Mouse (Mus musculus) E14TG2a.4 (cell line): Measurements from ENCODE around the gene Gna15.

ENCODE experiments used
- H3K27me3 ChIP-seq: 2 replicates; pipeline ENCODE4 v1.6.1; 2014; ENCODE audit warnings: low read length, control low read depth; ENCODE audit not compliant: insufficient read depth
- H3K36me3 ChIP-seq: 2 replicates; pipeline ENCODE4 v1.6.1; 2014; ENCODE audit warnings: low read length, control low read depth; ENCODE audit not compliant: insufficient read depth
- H3K4me1 ChIP-seq: replicated peaks from 2 replicates; pipeline ENCODE4 v1.6.1; 2014; ENCODE audit warnings: low read depth, low read length, control low read depth
- H3K4me3 ChIP-seq: replicated peaks from 2 replicates; pipeline ENCODE4 v1.5.1; 2014; ENCODE audit warnings: mild to moderate bottlenecking, low read length
- H3K9me3 ChIP-seq: 2 replicates; pipeline ENCODE4 v1.6.1; 2014; ENCODE audit warnings: low read length, control low read depth
- CTCF ChIP-seq: conservative IDR thresholded peaks from 2 replicates; pipeline ENCODE4 v1.5.1; 2014; ENCODE audit warnings: low read length
- NANOG ChIP-seq: IDR thresholded peaks from 2 replicates; pipeline ENCODE4 v1.6.1; 2014; ENCODE audit warnings: borderline replicate concordance, low read length, mixed read lengths
- POU5F1 ChIP-seq: IDR thresholded peaks from 2 replicates; pipeline ENCODE4 v1.6.1; 2014; ENCODE audit warnings: low read length, borderline replicate concordance

Gene Gna15

GRCm38 (mm10) chr10:81492606-81493240 is 31.3 kb downstream of the Gna15 start:
- TF ChIP-seq CTCF = no peak
- no peak for TF ChIP-seq NANOG
- TF ChIP-seq POU5F1 = no peak
- Histone ChIP-seq H3K36me3 (peaks cover 74% of the 10 kb centered on the region), H3K4me3 (peak overlapping the region; percentile 39), H3K4me1 (peaks cover 84% of the 10 kb centered on the region), H3K9me3 (no peaks in the 10 kb centered on the region), H3K27me3 (no peaks in the 10 kb centered on the region)

GRCm38 (mm10) chr10:81491018-81491417 is 33.0 kb downstream of the Gna15 start:
- H3K4me3 ChIP-seq = no peak overlapping the region
- H3K27me3 ChIP-seq = no peaks in the 10 kb centered on the region
- peaks cover 87% of the 10 kb centered on the region for H3K4me1 ChIP-seq
- no peaks in the 10 kb centered on the region for H3K9me3 ChIP-seq
- H3K36me3 ChIP-seq = peaks cover 91% of the 10 kb centered on the region
- no peak for TF ChIP-seq NANOG
- TF ChIP-seq POU5F1 = no peak
- no peak for TF ChIP-seq CTCF

GRCm38 (mm10) chr10:81489941-81490340 is 34.1 kb downstream of the Gna15 start:
- Histone ChIP-seq H3K9me3 (no peaks in the 10 kb centered on the region), H3K4me1 (peaks cover 87% of the 10 kb centered on the region), H3K4me3 (no peak overlapping the region), H3K27me3 (no peaks in the 10 kb centered on the region), H3K36me3 (peaks cover 93% of the 10 kb centered on the region)
- no peak for TF ChIP-seq CTCF
- no peak for TF ChIP-seq NANOG
- no peak for TF ChIP-seq POU5F1

GRCm38 (mm10) chr10:81488081-81488480 is 35.9 kb downstream of the Gna15 start:
- Histone ChIP-seq H3K4me3 (peak overlapping the region; percentile 17; the same call in 1 of the 2 replicates), H3K27me3 (no peaks in the 10 kb centered on the region), H3K36me3 (peaks cover 74% of the 10 kb centered on the region), H3K4me1 (peaks cover 83% of the 10 kb centered on the region), H3K9me3 (no peaks in the 10 kb centered on the region)
- TF ChIP-seq NANOG (no peak), CTCF (no peak), POU5F1 (no peak)

- no peak overlapping the region for H3K4me3 ChIP-seq
- TF ChIP-seq NANOG (no peak), POU5F1 (no peak), CTCF (no peak)
- H3K9me3 ChIP-seq = no peaks in the 10 kb centered on the region
- H3K4me1 ChIP-seq = peaks cover 84% of the 10 kb centered on the region
- peaks cover 58% of the 10 kb centered on the region for H3K36me3 ChIP-seq
- H3K27me3 ChIP-seq = peaks cover 8% of the 10 kb centered on the region
Observed at GRCm38 (mm10) chr10:81486496-81486895, 37.5 kb downstream of the Gna15 start.

GRCm38 (mm10) chr10:81485479-81486018 is 38.5 kb downstream of the Gna15 start:
- Histone ChIP-seq H3K9me3 (no peaks in the 10 kb centered on the region), H3K4me3 (no peak overlapping the region)

GRCm38 (mm10) chr10:81485060-81485449 is 39.0 kb downstream of the Gna15 start:
- Histone ChIP-seq H3K27me3 (peaks cover 15% of the 10 kb centered on the region), H3K36me3 (peaks cover 44% of the 10 kb centered on the region), H3K4me1 (peaks cover 86% of the 10 kb centered on the region), H3K9me3 (no peaks in the 10 kb centered on the region), H3K4me3 (no peak overlapping the region)
- peak; percentile 25; the same call in 1 of the 2 replicates for TF ChIP-seq CTCF
- TF ChIP-seq POU5F1 = no peak

More at GRCm38 (mm10) chr10:81485479-81486018, 38.5 kb downstream of the Gna15 start:
- H3K36me3 ChIP-seq = peaks cover 49% of the 10 kb centered on the region
- H3K4me1 ChIP-seq = peaks cover 86% of the 10 kb centered on the region
- TF ChIP-seq NANOG (no peak), CTCF (no peak), POU5F1 (no peak)
- peaks cover 15% of the 10 kb centered on the region for H3K27me3 ChIP-seq

- H3K4me3 ChIP-seq = no peak overlapping the region
- H3K9me3 ChIP-seq = no peaks in the 10 kb centered on the region
- H3K36me3 ChIP-seq = peaks cover 39% of the 10 kb centered on the region
- H3K4me1 ChIP-seq = peaks cover 85% of the 10 kb centered on the region
- TF ChIP-seq POU5F1 (no peak), CTCF (no peak), NANOG (no peak)
- peaks cover 15% of the 10 kb centered on the region for H3K27me3 ChIP-seq
Observed at GRCm38 (mm10) chr10:81484441-81485059, 39.5 kb downstream of the Gna15 start.
